Mouse (Mus musculus): ENCODE results near the gene Vps36.

Gene Vps36

GRCm38 (mm10) chr8:22192660-22193431 lies at the start of gene Vps36:
TSS of gene Vps36 (plus strand) at chr8:22192809.
- DNase-seq (ENCODE audit: low spot score): peak; percentile 82

DNA sequence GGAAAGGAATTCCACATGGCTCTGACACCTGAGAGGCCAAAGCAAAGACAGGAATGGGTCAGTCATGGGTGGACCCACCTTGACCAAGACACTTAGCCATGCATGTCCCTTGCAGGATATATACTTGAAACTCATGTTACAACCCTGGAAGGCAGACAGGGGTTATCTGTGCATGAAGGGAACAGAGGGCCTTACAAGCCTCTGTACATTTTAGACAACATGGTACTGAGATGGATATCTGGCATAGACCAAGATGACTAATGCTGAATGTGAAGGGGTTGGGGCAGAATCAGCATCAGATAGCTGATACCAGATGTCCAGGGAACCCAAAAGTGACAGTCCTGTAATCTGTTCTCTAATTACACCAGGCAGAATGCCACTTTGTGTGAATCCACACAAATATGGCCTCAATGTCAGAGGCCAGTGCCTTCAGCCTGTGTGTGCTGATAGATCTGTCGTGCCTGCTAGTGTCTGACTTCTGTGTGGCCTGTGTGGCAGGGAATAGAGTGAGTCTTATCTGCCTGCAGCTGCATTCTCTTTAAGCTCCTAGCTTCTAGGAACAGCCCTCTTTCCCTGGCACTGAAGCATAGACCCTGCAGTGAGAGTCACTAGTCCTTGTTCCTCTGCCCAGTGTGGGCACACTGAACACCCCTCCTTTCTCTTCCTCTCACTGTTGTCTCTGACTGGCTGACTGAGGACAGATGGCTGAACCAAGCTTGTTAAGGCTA lies 48.7 kb upstream of the Vps36 start:
- no peak for DNase-seq (ENCODE audit: low spot score)

DNA sequence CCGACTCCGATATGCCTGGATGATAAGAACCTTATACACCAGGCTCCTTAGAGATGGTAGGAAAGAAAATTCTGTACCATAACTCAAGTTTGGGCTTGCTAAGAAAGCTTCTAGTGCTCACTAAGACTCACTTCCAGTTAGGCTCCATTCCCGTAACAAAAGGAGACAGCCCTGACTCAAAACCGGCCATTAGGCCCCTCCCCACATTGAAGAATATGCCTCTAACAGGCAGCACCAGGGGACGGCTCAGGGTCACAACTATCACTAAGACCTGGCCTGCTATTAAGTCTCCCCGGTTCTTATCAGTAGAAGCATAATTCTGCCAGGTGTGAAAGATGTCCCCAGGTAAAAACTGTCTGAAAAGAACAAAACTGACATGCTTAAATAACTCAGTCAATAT lies 46.8 kb upstream of the Vps36 start:
- no peak for DNase-seq (ENCODE audit: low spot score)

DNA sequence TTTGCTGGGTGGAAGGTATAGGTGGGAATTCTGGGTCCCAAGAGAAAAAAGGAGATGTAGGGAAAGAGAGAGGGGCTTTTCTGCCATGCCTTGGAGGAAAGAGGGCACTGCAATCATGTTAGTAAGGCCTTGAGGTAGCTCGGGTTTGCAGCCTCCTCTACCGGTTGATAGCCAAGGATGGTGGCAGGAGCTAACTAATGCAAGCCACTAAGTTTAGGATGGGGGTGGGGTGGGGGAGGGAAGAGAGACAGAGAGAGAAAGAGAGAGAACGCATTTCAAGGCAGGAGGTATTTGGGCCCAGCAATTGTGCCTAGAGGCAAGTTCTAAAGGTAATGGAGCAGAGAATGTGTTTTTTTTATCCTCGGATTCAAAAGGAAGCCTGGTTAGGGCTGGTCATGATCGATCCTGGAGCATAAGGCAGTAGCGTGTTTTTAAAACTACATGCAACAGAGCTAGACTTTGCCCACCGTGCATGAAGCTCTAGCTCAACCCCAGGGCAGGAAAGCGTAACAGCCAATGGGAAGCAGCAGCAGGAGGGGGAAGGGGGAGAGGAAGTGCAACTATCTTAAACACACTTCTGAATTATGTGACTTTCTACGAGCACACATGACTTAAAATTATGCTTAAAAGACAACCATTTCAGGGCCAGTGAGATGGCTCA lies 44.8 kb upstream of the Vps36 start:
- DNase-seq (ENCODE audit: low spot score): no peak

DNA sequence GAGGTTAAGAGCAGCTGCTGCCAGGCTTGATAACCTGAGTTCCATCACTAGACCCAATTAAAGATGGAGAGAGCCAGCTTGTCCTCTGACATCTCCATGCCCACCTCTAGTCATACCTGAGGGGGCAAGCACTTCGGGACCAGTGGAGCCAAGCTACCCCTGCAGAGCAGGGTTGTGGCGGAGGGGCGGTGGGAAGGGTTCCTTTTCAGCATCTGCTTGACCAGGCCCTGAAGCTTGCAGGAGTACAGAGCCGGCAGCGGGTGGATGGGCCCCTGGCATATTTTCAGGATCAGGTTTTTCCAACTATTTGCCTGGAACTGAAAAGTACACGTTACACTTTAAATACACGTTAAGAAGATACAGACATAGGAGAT lies 44.3 kb upstream of the Vps36 start:
- DNase-seq (ENCODE audit: low spot score): no peak

DNA sequence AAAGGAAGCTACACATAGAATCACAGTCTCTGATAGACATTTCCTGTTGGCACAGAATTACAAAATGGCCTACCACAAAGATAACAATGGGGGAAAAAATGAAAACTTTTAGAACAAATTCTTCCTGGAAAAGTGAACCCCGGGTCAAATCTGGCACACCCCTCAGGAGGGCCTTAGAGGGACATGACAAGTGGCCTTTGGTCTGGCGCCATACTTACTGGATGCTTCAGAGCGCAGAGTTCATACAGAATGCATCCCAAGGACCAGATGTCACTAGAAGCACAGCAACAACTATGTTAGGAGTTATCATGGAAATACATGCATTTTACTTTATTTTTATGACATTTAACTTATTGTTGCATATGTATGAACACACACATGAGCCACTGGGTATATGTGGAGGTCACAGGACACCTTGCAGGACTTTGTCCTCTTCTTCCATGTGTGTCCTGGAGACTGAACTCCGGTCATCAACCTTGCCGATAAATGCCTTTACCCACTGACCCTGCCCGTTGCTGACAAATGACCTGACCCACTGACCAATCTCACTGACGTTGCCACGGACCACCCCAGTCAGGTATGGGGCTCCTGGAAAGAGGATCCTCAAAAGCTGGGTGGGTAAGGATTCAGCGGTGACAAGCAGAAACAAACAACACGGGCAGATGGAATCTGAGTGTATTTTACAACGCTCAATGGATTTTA lies 42.8 kb upstream of the Vps36 start:
- no peak for DNase-seq (ENCODE audit: low spot score)

GRCm38 (mm10) chr8:22150345-22150663 lies 42.3 kb upstream of the Vps36 start:
- DNase-seq (ENCODE audit: low spot score): no peak

GRCm38 (mm10) chr8:22162206-22162605 lies 30.4 kb upstream of the Vps36 start:
- DNase-seq (ENCODE audit: low spot score): no peak

DNA sequence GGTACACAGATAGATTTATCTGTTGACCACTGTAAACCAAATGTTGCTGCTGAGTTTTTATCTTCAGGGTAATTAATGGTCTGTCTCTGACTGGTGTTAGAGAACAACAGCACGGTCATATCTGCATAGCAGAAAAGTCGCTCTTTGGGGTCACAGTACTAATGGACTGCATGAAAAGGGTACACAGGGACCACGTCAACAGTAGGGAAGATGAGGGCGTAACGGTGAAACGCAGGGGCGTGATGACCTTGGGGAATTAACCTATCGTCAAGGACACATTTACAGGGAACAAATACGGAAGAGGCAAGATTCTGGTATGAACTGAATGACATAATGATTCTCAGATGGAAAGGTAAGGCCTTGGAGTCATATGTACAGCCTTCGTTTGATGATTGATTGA lies 28.2 kb upstream of the Vps36 start:
- no peak for DNase-seq (ENCODE audit: low spot score)

GRCm38 (mm10) chr8:22165251-22166079 lies 27.1 kb upstream of the Vps36 start:
- DNase-seq (ENCODE audit: low spot score): no peak

- peak; percentile 47 for DNase-seq (ENCODE audit: low spot score)
These were observed 26.5 kb upstream of the Vps36 start, which contains the start of gene Nek3 for GRCm38 (mm10) chr8:22166080-22166603. TSS of gene Nek3 (minus strand) at chr8:22166435.

DNA sequence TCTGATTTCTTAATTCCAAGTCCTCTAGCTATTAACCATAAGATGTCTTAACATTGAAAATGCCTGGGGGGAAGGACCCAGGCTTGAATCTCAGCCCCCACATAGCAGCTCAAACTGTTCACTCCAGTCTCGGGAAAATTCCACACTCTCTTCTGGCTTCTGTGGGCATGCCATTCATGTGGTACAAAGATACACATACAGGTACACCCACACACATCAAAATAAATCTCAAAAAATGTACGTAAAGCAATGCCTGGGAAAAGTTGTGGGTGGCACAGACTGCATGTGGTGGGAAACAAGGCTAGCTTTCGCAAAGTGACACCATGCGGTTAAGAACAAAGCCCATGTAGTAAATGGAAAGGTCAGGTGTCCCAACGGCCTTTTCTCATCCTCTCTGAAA lies 23.4 kb upstream of the Vps36 start:
- no peak for DNase-seq (ENCODE audit: low spot score)

- no peak for DNase-seq (ENCODE audit: low spot score)
These were observed 16.6 kb upstream of the Vps36 start for GRCm38 (mm10) chr8:22175966-22176365.

GRCm38 (mm10) chr8:22184884-22185283 lies 7.7 kb upstream of the Vps36 start:
- DNase-seq (ENCODE audit: low spot score): no peak

- DNase-seq (ENCODE audit: low spot score): peak; percentile 93
These were observed 6.9 kb upstream of the Vps36 start, which contains the start of gene Ckap2 for GRCm38 (mm10) chr8:22185431-22186397. TSS of gene Ckap2 (minus strand) at chr8:22185819.

DNA sequence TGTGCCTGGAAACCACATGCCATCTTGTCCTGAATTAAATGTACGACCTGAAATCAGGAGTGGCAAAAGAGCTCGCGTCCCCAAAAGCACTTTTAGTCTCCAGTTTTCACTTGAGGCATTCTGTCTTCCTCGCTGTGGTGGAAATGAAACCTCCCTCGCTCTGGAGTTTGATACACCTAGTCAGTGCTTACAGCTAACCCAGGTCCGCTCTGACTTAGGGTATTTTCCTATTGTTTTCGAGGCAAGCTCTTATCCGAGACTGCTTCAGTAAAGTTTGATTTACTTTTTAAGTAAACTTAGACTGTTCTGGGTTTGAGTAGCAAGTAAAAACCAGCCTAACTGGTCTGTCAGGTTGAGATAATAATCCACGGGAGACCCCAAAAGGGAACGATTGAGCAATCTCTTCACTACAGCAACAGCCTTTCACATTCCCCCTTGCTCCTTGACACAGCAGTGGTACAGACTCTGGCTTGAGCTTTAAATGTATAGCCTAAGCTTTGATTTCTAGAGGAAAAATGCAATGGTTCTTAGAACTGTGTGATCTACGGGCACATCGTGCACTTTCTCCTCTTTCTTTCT lies 912 bp downstream of the Vps36 start:
- no peak for DNase-seq (ENCODE audit: low spot score)

GRCm38 (mm10) chr8:22197914-22198313 lies 5.3 kb downstream of the Vps36 start:
- DNase-seq (ENCODE audit: low spot score): no peak

DNA sequence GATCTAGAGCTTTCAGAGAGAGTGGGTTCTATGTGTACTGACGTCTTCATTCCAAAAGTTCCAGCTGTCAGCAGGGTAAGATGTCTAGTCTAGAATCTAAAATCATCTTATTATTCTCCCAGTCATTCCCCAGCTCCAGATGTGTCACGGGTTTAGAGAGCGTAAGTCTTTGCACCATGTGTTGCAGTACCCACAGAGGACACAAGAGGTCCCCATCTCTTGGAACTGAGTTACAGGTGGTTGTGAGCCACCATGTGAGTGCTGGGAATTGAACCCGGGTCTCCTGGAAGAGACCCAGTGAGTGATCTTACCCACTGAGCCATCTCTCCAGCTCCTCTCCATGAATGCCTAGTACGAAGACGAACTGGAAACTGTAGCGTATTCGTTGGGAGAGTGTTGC lies 6.9 kb downstream of the Vps36 start:
- DNase-seq (ENCODE audit: low spot score): no peak

DNA sequence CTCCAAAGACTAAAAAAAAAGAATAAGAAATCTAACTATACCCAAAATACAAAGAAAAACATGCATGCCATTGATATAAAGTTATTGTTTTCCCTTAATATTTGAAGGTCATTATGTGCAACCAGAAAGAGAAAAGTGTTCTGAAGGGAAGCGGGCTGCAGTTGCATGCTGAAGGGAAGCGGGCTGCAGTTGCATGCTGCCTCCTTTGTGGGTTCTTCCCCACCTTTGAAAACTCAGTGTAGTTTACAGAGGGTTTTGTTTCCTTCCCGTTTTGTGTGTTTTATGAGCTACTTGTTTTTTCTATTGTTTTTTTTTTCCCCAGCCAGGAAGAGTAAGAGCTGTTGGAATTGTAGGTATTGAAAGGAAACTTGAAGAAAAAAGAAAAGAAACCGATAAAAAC lies 14.9 kb downstream of the Vps36 start:
- DNase-seq (ENCODE audit: low spot score): no peak

DNA sequence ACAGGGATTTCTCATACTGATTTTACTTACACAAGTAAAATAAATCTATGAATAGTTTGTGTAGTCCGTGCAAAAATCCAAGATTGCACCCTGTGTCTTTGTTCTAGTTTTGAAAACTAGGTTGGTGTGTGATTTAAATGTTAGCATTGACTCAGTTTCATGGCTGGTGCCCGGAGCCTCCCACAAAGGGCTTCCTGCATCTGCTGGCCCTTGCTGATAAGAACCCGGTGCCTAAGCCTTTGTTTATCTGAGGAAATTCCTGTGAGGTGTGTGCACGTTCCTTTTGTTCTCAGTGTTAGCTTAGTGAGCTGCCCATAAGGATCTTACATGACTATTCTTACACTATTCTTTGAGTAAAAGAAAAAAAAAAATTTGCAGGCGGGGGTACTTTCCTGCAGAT lies 16.4 kb downstream of the Vps36 start:
- no peak for DNase-seq (ENCODE audit: low spot score)
